Mouse (Mus musculus) CD4-positive, CD25-positive, alpha-beta regulatory T cell, adult 4 months (primary cell): Measurements from ENCODE around the gene Asic2. TPM values are rescaled to one million over a fixed set of nuclear protein-coding genes. Genes with fewer than 3 reads are reported as not detected.

Experiments used
- ATAC-seq: one replicate; pipeline ENCODE4 v1.8.0; 2017
- polyA plus RNA-seq, 2 experiments: library from polyadenylated mRNA; unstranded; fragments of 100-300 nt; shearing (Covaris generic); gene quantifications; one replicate each; pipeline ENCODE4 v1.2.1; 2017

The Asic2 gene
- polyA plus RNA-seq, 2 experiments from 2014 or later = not detected

- ATAC-seq = no peak
Measured at GRCm38 (mm10) chr11:80973273-80973672, 995.0 kb downstream of the Asic2 start.

GRCm38 (mm10) chr11:80967544-80967943 lies 1000.7 kb downstream of the Asic2 start:
- no peak for ATAC-seq

GRCm38 (mm10) chr11:80966040-80966439 lies 1002.2 kb downstream of the Asic2 start:
- ATAC-seq = no peak

DNA sequence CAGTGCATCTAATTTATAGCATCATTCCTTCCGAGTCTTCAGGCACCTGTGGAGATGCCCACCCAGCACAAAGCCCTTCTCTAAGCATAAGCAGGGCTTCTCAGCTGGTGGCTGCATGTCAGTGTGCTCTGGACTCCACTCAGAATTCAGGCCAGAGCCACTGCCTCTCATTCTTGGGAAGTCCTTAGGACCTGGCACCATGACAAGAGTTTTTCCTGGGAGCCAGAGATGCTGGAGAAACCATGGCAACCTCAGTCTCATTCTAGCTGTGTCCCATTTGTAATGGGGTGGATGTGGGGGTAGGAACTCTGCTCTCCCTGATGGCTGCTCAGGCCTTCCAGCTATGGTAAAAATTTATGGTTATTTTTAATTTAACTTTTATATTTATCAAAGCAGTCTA lies 1006.9 kb downstream of the Asic2 start:
- ATAC-seq = no peak

GRCm38 (mm10) chr11:80958086-80958671 lies 1010.1 kb downstream of the Asic2 start:
- no peak for ATAC-seq

DNA sequence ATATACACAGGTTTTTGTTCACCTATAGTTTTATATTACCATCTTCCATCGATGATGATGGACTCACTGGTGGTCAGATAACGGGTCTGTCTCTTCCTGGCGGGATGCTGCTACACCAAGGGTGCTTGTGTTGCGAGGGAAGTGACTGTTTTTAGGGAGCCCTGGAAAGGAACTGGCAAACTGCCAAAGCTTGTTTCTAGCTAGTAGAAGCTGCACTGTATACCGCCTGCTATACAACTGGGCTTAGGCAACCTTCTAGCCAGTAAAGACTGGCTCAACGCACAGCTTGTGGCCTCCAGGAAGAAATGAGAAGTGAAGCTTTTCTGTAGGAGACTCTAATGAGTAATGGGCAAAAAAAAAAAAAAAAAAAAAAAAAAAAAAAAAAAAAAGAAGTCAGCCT lies 1012.3 kb downstream of the Asic2 start:
- ATAC-seq = no peak

- ATAC-seq = no peak
Measured at GRCm38 (mm10) chr11:80954147-80954546, 1014.1 kb downstream of the Asic2 start.

DNA sequence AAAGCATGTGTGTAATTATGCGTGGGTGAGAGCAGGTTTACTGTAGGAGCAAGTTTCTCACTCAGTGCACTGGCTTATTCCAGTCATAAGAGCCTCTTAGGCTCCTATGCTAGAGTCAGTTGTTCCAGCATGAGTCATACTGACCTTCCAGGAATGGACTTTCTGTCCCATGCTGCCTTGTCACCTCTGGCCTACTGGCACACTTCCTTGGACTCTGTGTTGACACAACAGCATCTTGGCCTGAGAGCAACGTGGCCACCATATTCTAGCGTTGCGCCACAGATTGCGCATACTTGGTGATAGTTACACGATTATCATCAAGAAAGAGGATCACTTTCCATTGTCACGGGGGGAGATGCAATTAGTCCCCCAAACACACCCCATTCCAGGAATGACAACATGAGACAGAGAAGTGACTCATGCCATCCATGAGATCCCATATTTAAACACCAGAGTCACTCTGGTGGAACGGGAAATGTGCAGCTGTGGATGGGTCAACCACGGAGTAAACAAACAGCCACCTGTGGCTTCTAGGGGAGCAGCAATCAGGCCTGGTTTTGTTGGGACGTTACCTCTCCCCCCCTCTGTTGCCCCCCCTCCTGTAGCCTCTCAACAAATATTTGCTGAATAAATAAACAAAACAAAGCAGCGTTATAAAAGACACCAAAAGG lies 1019.1 kb downstream of the Asic2 start:
- ATAC-seq = no peak

DNA sequence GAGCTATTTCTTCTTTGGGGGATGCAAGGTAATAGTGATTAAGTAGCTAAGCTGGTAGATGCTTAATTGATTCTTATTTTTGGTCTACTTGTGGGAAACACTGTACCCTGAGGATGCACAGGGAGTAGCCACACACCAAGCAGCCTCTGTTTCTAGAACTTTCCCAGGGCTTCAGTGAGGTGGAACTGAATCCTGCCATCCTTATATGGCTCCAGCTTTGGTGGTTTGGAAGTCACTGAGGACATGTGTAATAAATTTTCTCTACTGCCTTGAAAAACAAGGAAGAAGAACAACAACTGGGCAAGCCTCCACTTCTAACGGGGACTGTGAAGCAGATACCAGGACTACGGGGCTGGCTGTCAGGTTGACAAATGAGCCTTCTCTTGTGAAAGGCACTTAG lies 1020.2 kb downstream of the Asic2 start:
- no peak for ATAC-seq

- no peak for ATAC-seq
Measured at GRCm38 (mm10) chr11:80946163-80946562, 1022.1 kb downstream of the Asic2 start.

DNA sequence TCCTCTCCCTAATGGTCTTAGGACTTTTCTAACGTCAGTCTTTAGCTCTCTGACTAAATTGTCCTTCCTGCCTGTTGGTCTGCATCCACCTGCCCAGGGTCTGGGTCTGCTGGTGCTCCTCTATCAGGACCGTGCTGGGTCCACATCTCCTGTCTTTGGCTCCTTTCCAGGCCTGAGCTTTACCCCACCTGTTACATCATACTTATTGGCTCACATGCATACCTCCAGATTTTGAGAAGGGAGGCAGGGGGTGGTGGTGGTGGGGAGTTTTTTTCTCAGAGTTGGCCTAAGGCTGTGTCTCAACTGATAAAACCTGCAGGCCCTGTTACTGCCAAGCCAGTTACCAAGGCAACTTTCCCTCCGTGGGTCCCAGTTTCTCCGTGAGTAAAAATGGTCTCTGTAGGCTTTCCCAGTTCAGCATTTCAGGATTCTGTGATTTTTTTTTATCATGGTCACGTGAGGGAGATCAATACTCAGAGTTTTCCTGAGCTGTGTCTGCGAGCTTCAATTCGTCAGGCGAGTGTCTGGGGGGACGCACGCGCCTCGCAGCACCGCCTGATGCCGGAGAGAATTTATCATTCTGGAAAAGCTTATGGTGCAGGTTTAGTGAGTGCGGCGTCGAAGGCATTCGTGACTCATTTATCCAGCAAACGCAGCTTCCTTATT lies 1044.8 kb downstream of the Asic2 start:
- ATAC-seq = no peak

DNA sequence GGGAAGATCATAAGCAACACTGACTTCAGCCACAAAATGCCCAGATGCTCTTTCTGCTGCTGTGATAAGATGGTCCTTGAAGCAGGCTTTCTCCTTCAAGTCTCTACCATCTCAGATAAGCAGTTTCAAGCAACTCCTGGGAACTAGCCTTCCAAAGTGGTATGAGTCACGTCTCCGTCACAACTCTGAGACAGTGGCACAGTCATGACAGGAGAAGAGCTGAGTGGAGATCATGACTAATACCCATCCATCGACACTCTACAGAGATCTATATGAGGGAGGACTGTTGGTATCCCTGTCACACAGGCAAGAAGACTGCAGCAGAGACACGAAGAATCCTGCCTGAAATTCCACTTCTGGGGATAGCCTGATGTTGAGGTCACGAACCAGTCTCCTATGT lies 1049.9 kb downstream of the Asic2 start:
- ATAC-seq = no peak

DNA sequence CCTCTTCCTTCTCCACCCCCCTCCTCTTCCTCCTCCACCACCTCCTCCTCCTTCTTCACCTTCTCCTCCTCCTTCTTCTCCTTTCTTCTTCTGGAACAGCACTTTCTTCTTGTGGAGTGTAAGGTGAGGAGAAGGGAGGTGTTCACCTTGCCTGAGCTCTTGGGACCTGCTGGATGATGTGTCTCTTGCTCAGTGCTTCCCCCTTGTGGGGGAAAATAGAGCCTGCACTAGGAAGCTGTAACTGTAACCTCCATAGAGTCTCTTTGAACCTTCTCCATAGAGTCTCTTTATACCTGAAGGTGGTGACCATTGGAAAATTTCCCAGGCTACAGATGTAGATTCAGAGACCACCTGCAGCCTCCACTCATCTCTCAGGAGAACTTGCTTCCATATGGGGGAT lies 1050.6 kb downstream of the Asic2 start:
- no peak for ATAC-seq

DNA sequence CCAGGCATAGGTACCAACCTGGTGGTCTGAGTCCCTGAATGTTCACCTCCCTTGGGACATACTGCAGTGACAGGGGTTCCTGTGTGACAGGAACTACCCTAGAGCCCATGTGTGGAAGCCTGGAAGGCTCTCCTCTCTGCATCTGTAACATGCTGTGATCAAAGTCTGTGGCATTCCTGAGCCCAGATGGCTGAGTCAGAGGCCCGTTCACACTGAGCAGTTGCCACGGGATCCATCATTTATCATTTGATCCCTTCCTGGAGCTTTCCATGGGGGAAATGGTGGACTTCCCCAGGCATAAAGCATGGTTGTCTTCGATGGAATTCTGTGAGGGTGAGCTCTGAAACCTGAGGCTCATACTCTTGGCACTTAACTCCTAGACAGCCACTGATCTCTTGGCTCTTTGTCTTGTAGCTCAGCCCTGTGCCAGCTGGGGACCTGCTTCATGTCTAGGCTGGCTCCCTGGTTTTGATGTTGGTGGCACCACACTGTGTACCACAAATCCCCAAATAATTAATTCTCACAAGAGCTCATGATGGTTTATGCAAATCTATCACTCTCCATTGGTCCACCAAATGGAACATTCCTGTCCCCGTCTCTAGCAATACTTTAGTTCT lies 1054.7 kb downstream of the Asic2 start:
- ATAC-seq = no peak

DNA sequence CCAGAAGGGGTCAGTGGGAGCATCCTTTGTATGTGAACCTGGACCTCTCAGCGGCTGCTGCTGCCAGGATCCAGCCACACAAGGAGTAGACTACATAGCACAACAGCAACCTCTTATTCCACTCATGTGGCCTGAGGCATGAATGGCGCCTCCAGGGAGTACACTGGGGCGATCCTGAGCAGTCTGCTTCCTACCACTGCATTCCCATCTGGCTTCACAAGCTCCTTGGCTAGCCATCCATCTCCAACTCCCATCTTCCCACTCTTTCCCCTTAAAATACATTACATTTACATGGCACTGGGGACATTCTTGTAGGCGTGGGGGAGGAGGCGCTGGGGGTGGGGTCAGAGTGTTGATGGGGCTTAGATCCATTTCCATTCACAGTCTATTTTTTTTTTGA lies 1055.5 kb downstream of the Asic2 start:
- ATAC-seq = no peak

DNA sequence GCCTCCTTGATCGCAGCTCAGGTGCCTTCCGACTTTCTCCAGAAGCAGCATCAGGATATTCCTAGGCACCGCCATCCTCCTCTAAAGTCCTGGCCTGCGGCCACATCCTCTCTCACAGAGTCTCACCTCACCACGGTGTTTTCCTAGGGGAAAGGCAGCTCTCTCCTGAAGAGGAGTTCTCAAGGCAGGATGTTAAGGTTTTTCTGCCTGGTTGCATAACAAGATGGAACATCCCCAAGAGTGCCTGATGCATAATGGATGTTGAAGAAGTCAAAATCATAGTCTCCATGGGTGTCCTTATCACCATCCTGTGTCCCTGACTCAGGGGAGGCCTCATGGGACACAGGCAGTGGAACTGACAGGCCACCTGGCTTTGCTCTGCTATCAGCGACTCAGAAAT lies 1060.4 kb downstream of the Asic2 start:
- no peak for ATAC-seq

DNA sequence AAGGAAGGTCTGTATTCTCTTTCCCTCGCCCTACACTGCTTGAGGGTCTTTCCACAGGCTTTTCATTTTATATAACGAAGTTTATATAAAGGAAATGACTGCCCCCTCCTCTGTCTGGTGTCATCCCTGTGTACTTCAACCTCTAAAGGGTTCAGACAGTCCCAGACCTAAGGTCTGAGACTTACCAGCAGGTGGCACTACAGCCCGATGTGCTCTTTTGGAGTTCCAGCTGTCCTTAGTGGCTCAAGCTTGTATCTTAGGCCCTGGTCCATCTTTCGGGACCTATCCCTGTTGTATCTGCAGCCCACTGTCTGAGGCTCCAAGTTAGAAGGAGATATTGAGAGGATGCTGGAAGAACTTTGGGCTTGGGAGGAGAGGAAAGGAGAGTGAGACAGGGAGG lies 1061.8 kb downstream of the Asic2 start:
- ATAC-seq = no peak

DNA sequence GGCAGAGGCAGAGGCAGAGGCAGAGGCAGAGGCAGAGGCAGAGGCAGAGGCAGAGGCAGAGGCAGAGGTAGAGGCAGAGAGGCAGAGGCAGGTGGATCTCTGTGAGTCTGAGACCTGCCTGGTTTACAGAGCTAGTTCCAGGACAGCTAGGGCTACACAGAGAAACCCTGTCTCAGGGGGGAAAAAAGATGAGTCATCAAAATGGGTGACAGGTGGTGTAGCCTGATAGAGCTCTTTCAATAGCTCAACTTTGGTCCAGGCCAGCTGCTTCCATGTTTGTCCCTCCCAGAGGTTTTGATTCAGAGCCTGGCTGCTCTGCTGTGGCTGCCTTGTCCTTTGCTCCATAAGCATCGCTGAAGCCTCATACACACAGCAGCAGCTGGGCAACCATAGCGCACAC lies 1063.7 kb downstream of the Asic2 start:
- no peak for ATAC-seq

- no peak for ATAC-seq
Measured at GRCm38 (mm10) chr11:80903426-80903825, 1064.8 kb downstream of the Asic2 start.

DNA sequence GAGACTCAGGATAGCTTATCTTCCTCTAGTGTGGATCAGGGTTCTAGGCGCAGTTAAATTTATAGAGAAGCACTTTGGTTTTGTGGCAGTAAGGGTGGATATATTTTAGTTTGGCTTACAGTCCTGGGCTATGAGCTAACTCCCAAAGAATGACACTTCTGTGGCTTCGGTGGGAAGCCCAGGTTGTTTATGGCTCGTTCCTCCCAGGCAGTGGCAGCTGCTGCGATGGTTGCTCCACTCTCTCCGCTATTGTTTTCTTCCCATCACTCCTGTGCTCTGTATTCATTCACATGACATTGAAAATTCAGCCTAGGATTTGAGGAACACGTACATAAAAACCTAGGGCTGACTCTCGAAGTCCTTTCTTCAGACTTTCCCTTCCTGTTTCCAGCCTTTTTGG lies 1065.6 kb downstream of the Asic2 start:
- no peak for ATAC-seq

DNA sequence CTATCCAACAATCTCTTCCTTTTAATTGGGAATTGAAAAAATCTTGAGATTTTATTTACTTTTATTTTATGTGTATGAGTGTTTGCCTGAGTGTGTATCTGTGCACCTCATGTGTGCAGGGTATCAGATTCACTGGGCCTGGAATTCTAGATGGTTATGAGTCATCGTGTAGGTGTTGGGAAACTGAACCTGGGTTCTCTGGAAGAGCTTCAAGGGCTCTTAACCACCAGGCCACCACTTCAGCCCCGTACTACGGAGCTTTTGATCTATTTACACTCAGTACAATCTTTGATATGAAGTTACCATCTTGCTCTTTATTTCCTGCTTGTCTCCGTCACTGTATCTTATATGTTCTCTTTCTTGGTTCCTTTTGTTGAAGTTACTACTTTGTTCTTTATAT lies 1067.7 kb downstream of the Asic2 start:
- no peak for ATAC-seq

DNA sequence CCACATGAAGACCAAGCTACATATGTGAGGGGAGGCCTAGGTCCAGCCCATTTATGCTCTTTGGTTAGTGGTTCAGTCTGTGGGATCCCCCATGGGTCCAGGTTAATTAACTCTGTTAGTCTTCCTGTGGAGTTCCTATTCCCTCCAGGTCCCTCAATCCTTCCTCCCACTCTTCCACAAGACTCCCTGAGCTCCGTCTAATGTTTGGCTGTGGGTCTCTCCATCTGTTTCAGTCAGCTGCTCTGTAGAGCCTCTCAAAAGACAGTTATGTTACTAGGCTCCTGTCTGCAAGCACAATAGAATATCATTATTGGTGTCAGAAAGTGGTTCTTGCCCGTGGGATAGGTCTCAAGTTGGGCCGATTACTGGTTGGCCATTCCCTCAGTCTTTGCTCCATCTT lies 1072.4 kb downstream of the Asic2 start:
- no peak for ATAC-seq

- no peak for ATAC-seq
Measured at GRCm38 (mm10) chr11:80889336-80890063, 1078.8 kb downstream of the Asic2 start.
